Mouse (Mus musculus): ENCODE measurements around the gene Zfp451. TPM values are rescaled to one million over a fixed set of nuclear protein-coding genes. Genes with fewer than 3 reads are reported as not detected.

Gene Zfp451
- polyA plus RNA-seq, 1 experiment: not detected

GRCm38 (mm10) chr1:33788493-33788892 lies 25.9 kb downstream of the Zfp451 start:
- 48% methylated on average over 3 of the region's 3 CpGs for WGBS
- 0 out of 2 replicates have a peak, but pooled peaks cover 2% of the 10 kb centered on the region for H3K4me1 ChIP-seq (ENCODE audit: control insufficient read depth, insufficient read depth, low read length)
- no peak overlapping the region for H3K27ac ChIP-seq (ENCODE audit: insufficient read depth, low read depth, low read length)
- H3K4me3 ChIP-seq (ENCODE audit: insufficient read depth, low read depth, low read length): no peak overlapping the region
- TF ChIP-seq POLR2A (IDR thresholded peaks at IDR 0.05; ENCODE audit: insufficient read depth, low read depth, low read length): no peak
- TF ChIP-seq CTCF (IDR thresholded peaks at IDR 0.05; ENCODE audit: insufficient read depth, low read depth, low read length): no peak

- H3K4me1 ChIP-seq (ENCODE audit: control insufficient read depth, insufficient read depth, low read length): 0 out of 2 replicates have a peak, but pooled peaks cover 2% of the 10 kb centered on the region
- H3K27ac ChIP-seq (ENCODE audit: insufficient read depth, low read depth, low read length): no peak overlapping the region
- TF ChIP-seq POLR2A (IDR thresholded peaks at IDR 0.05; ENCODE audit: insufficient read depth, low read depth, low read length) (no peak), CTCF (IDR thresholded peaks at IDR 0.05; ENCODE audit: insufficient read depth, low read depth, low read length) (no peak)
- no peak overlapping the region for H3K4me3 ChIP-seq (ENCODE audit: insufficient read depth, low read depth, low read length)
- WGBS: 68% methylated on average over 5 of the region's 5 CpGs
Measured at GRCm38 (mm10) chr1:33788072-33788471, 26.3 kb downstream of the Zfp451 start.

GRCm38 (mm10) chr1:33784561-33784960 lies 29.8 kb downstream of the Zfp451 start:
- no peak overlapping the region for H3K4me3 ChIP-seq (ENCODE audit: insufficient read depth, low read depth, low read length)
- H3K4me1 ChIP-seq (ENCODE audit: control insufficient read depth, insufficient read depth, low read length): 0 out of 2 replicates have a peak, but pooled peaks cover 2% of the 10 kb centered on the region
- H3K27ac ChIP-seq (ENCODE audit: insufficient read depth, low read depth, low read length): no peak overlapping the region
- no peak for TF ChIP-seq CTCF (IDR thresholded peaks at IDR 0.05; ENCODE audit: insufficient read depth, low read depth, low read length)
- 98% methylated on average over 5 of the region's 5 CpGs for WGBS

GRCm38 (mm10) chr1:33776175-33776611 lies 38.2 kb downstream of the Zfp451 start:
- H3K4me3 ChIP-seq (ENCODE audit: insufficient read depth, low read depth, low read length): no peak overlapping the region
- H3K4me1 ChIP-seq (ENCODE audit: control insufficient read depth, insufficient read depth, low read length): no peaks in the 10 kb centered on the region
- TF ChIP-seq POLR2A (IDR thresholded peaks at IDR 0.05; ENCODE audit: insufficient read depth, low read depth, low read length) (no peak), CTCF (IDR thresholded peaks at IDR 0.05; ENCODE audit: insufficient read depth, low read depth, low read length) (no peak)
- WGBS: 74% methylated on average over 14 of the region's 14 CpGs
- H3K27ac ChIP-seq (ENCODE audit: insufficient read depth, low read depth, low read length): no peak overlapping the region

- H3K27ac ChIP-seq (ENCODE audit: insufficient read depth, low read depth, low read length): no peak overlapping the region
- WGBS: 83% methylated on average over 9 of the region's 9 CpGs
Measured at GRCm38 (mm10) chr1:33772106-33772505, 42.3 kb downstream of the Zfp451 start.

GRCm38 (mm10) chr1:33771621-33772020 lies 42.8 kb downstream of the Zfp451 start:
- no peaks in the 10 kb centered on the region for H3K4me1 ChIP-seq (ENCODE audit: control insufficient read depth, insufficient read depth, low read length)
- H3K27ac ChIP-seq (ENCODE audit: insufficient read depth, low read depth, low read length): no peak overlapping the region
- no peak for TF ChIP-seq CTCF (IDR thresholded peaks at IDR 0.05; ENCODE audit: insufficient read depth, low read depth, low read length)
- TF ChIP-seq POLR2A (IDR thresholded peaks at IDR 0.05; ENCODE audit: insufficient read depth, low read depth, low read length): no peak
- no peak overlapping the region for H3K4me3 ChIP-seq (ENCODE audit: insufficient read depth, low read depth, low read length)
- 94% methylated on average over 10 of the region's 10 CpGs for WGBS

More at GRCm38 (mm10) chr1:33772106-33772505, 42.3 kb downstream of the Zfp451 start:
- no peaks in the 10 kb centered on the region for H3K4me1 ChIP-seq (ENCODE audit: control insufficient read depth, insufficient read depth, low read length)
- TF ChIP-seq CTCF (IDR thresholded peaks at IDR 0.05; ENCODE audit: insufficient read depth, low read depth, low read length): no peak
- no peak for TF ChIP-seq POLR2A (IDR thresholded peaks at IDR 0.05; ENCODE audit: insufficient read depth, low read depth, low read length)
- H3K4me3 ChIP-seq (ENCODE audit: insufficient read depth, low read depth, low read length): no peak overlapping the region

GRCm38 (mm10) chr1:33768827-33769226 lies 45.6 kb downstream of the Zfp451 start:
- Histone ChIP-seq H3K4me3 (ENCODE audit: insufficient read depth, low read depth, low read length) (no peak overlapping the region), H3K4me1 (ENCODE audit: control insufficient read depth, insufficient read depth, low read length) (no peaks in the 10 kb centered on the region), H3K27ac (ENCODE audit: insufficient read depth, low read depth, low read length) (no peak overlapping the region)
- TF ChIP-seq CTCF (IDR thresholded peaks at IDR 0.05; ENCODE audit: insufficient read depth, low read depth, low read length): no peak

GRCm38 (mm10) chr1:33768091-33768787 lies 46.2 kb downstream of the Zfp451 start:
- TF ChIP-seq CTCF (IDR thresholded peaks at IDR 0.05; ENCODE audit: insufficient read depth, low read depth, low read length): no peak
- no peak for TF ChIP-seq POLR2A (IDR thresholded peaks at IDR 0.05; ENCODE audit: insufficient read depth, low read depth, low read length)
- H3K27ac ChIP-seq (ENCODE audit: insufficient read depth, low read depth, low read length): no peak overlapping the region
- no peak overlapping the region for H3K4me3 ChIP-seq (ENCODE audit: insufficient read depth, low read depth, low read length)
- 72% methylated on average over 1 of the region's 1 CpGs for WGBS
- no peaks in the 10 kb centered on the region for H3K4me1 ChIP-seq (ENCODE audit: control insufficient read depth, insufficient read depth, low read length)

GRCm38 (mm10) chr1:33766520-33767508 lies 47.6 kb downstream of the Zfp451 start:
- Histone ChIP-seq H3K4me3 (ENCODE audit: insufficient read depth, low read depth, low read length) (no peak overlapping the region), H3K27ac (ENCODE audit: insufficient read depth, low read depth, low read length) (no peak overlapping the region), H3K4me1 (ENCODE audit: control insufficient read depth, insufficient read depth, low read length) (no peaks in the 10 kb centered on the region)
- WGBS: 84% methylated on average over 16 of the region's 16 CpGs
- no peak for TF ChIP-seq CTCF (IDR thresholded peaks at IDR 0.05; ENCODE audit: insufficient read depth, low read depth, low read length)
- no peak for TF ChIP-seq POLR2A (IDR thresholded peaks at IDR 0.05; ENCODE audit: insufficient read depth, low read depth, low read length)

Data from olfactory bulb, adult 2 months (tissue).